Mouse (Mus musculus): ENCODE results near the gene Klf13. TPM values are rescaled to one million over a fixed set of nuclear protein-coding genes. Genes with fewer than 3 reads are reported as not detected.

Klf13 gene
- 25.5 and 32.0 TPM in 2 replicates for total RNA-seq (2014; rRNA removed)
- polyA plus RNA-seq (2015; fragmentation: Nextera tagmentation; extraction: Ambion mirVana) = 24.8 and 32.0 TPM in 2 replicates

DNA sequence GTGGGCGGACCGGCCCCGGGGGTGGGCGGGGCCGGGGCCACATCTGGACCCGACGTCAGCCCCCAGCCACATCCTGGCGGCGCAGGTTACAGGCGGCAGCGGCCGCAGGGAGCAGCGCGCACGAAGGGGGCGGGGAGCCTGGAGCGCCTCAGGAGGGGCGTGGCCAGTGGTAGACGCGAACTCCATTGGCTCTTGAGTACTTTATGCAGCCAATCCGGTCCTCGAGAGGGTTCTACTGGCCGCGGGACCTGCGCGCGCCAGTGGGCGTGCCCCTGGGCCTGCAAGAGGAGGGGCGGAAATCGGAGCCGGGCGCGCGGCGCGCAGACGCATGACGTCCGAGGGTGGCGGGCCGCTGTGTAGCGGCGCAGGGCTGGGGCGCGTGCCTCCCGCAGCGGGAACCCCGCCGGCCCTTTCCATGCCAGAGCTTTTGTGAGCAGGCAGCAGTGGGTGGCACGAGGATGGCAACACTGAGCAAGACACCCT lies at the start of gene Klf13:
Gene Klf13 (minus strand): TSS at position 2 of the 483 bp plus-strand sequence.
- Histone ChIP-seq H3K4me3 (ENCODE audit: low read depth, low read length) (peak within 1 kb of the TSS; percentile 93), H3K9ac (peak within 1 kb of the TSS; percentile 91), H3K27me3 (ENCODE audit: insufficient read depth, low read length) (no peaks in the 10 kb centered on the region), H3K4me1 (ENCODE audit: insufficient read depth) (peaks cover 24% of the 10 kb centered on the region), H3K9me3 (ENCODE audit: low read length) (no peaks in the 10 kb centered on the region), H3K27ac (ENCODE audit: low read depth, low read length) (peak within 1 kb of the TSS; percentile 92), H3K4me2 (ENCODE audit: low read depth) (peak within 1 kb of the TSS; percentile 99), H3K36me3 (ENCODE audit: insufficient read depth) (no peaks in the 10 kb centered on the region)
- ATAC-seq (peak; percentile 95), DNase-seq (peak; percentile 99)
- TF ChIP-seq CTCF (IDR thresholded peaks at IDR 0.05; ENCODE audit: low read depth) = peak; percentile 16; the same call in 1 of the 2 replicates
- WGBS = under 1% methylated on average over 46 of the region's 50 CpGs

DNA sequence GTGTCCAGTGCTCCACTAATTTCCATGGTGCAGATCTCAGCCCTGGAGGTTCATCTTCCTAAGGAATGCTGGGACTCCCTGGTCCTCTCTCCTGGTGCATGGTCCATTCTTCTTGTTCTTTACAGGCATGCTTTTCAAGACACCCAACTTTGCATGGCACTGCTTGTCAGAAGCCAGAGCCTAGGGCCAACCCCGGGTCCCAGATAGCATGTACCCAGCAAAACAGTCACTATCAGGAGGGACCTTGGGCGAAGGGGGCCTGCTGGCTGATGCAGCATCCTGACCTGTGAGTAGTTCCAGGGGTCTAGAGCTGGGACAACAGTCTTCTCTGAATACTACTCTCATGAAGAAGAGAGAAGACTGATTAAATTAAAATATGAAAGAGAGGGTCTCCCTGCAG lies 49.7 kb upstream of the Klf13 start:
- Histone ChIP-seq H3K27ac (ENCODE audit: low read depth, low read length) (no peak overlapping the region), H3K9ac (no peak overlapping the region), H3K4me2 (ENCODE audit: low read depth) (no peak overlapping the region), H3K9me3 (ENCODE audit: low read length) (no peaks in the 10 kb centered on the region), H3K4me3 (ENCODE audit: low read depth, low read length) (no peak overlapping the region), H3K27me3 (ENCODE audit: insufficient read depth, low read length) (no peaks in the 10 kb centered on the region), H3K4me1 (ENCODE audit: insufficient read depth) (peaks cover 14% of the 10 kb centered on the region), H3K36me3 (ENCODE audit: insufficient read depth) (no peaks in the 10 kb centered on the region)
- WGBS = 100% methylated on average over 2 of the region's 2 CpGs
- ATAC-seq = no peak
- no peak for TF ChIP-seq CTCF (IDR thresholded peaks at IDR 0.05; ENCODE audit: low read depth)
- no peak for DNase-seq

DNA sequence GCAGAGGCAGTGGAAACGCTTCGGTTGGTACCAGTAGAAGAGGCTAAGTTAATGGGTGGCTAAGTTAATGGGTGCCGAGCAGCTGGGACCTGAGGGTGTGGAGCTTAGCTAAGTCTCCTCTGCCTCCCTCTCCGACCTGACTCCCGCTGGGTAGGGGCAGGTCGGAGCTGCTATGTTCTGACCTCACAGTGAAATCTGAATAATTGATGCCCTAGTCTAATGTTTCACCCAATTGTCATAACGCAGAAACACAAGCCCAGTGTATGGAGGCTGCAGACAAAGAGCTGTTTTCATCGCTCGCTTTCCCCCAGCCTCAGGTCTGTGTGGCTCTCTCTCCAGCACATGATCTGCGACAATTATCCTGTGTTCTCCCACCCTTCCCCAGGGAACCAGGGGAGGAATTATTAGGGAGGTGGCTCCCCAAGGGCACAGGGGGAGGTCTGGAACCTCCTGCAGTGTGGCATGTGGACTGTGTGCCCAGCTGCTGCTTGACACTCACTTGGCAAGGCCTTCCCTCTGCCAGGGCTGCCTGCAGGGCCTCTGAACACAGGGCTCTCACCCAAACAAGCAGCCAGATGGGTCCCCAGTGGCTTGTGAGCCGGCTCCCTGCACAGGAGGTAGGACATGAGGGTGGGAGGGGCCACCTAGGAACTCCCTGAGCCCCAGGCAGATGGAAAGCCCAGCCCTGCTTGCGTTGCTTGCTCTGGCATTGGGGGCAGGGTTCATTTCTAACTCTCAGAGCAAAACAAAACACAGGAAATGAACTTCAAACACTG lies 47.9 kb upstream of the Klf13 start:
- WGBS = 11% methylated on average over 12 of the region's 12 CpGs
- H3K4me2 ChIP-seq (ENCODE audit: low read depth) = peak overlapping the region; percentile 17; the same call in 1 of the 2 replicates
- H3K4me1 ChIP-seq (ENCODE audit: insufficient read depth) = peaks cover 14% of the 10 kb centered on the region
- H3K27ac ChIP-seq (ENCODE audit: low read depth, low read length) = peak overlapping the region; percentile 84
- no peaks in the 10 kb centered on the region for H3K9me3 ChIP-seq (ENCODE audit: low read length)
- DNase-seq (peak; percentile 81), ATAC-seq (peak; percentile 94)
- H3K4me3 ChIP-seq (ENCODE audit: low read depth, low read length) = no peak overlapping the region
- H3K27me3 ChIP-seq (ENCODE audit: insufficient read depth, low read length) = no peaks in the 10 kb centered on the region
- peak overlapping the region; percentile 41; the same call in 1 of the 2 replicates for H3K9ac ChIP-seq
- H3K36me3 ChIP-seq (ENCODE audit: insufficient read depth) = no peaks in the 10 kb centered on the region
- 0 out of 2 replicates have a peak, but pooled peaks have one; percentile 3 for TF ChIP-seq CTCF (IDR thresholded peaks at IDR 0.05; ENCODE audit: low read depth)

DNA sequence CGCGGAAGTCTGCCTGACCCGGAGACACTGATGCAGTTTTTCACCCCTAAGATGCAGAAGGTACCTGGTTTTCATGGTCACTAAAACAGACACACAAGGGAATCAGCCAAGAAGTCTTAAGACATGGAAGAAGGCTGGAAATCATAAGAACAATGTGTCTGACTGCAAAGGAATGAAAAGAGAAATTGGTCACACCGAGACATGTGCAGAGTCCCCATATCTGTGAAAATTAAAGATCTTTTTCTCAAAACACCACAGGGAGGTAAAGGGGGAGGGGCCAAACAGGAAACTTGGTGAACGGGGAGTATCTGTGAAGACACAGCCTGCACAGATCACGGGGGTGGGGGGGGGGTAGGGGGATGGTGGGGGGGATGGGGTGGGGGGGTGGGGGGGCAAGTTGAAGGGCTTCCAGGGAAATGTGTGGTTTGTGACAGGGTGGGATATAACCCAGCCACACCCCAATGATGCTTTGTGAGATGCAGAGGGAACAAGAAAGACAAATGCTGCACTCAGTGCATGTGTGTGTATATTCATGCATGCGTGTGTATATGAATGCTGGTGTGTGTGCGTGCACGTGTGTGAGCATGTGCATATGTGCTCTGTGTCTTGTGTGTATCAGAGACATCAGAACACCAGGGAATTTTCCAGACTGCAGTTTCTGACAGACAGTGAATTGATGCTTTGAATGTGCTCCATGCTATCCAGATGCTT lies 47.1 kb upstream of the Klf13 start:
- 65% methylated on average over 9 of the region's 9 CpGs for WGBS
- H3K36me3 ChIP-seq (ENCODE audit: insufficient read depth) = no peaks in the 10 kb centered on the region
- no peaks in the 10 kb centered on the region for H3K9me3 ChIP-seq (ENCODE audit: low read length)
- peak overlapping the region; percentile 84 for H3K27ac ChIP-seq (ENCODE audit: low read depth, low read length)
- peak; percentile 55 for DNase-seq
- TF ChIP-seq CTCF (IDR thresholded peaks at IDR 0.05; ENCODE audit: low read depth) = no peak
- 0 out of 2 replicates have a peak overlapping the region, but pooled peaks have one; percentile 41 for H3K9ac ChIP-seq
- ATAC-seq = peak; percentile 45
- H3K27me3 ChIP-seq (ENCODE audit: insufficient read depth, low read length) = no peaks in the 10 kb centered on the region
- peak overlapping the region; percentile 17; the same call in 1 of the 2 replicates for H3K4me2 ChIP-seq (ENCODE audit: low read depth)
- peaks cover 14% of the 10 kb centered on the region for H3K4me1 ChIP-seq (ENCODE audit: insufficient read depth)
- H3K4me3 ChIP-seq (ENCODE audit: low read depth, low read length) = no peak overlapping the region

DNA sequence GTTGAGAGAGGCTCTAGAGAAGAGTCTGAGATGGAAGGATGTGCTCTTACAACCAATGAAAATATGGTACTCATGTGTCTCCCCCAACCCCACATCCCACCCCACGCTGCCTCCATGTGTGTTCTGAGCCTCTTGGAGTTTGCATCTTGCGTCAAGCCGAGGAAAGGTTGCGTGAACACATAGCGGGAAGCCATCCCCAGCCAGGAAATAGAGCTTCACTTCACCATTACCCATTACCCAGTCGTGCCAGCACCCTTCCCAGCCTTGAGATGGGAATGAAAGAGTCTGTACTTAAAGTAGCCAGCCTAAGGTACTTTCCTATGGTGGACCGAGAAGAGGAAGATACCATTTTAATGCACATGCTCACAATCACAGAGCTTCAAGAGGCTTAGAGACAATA lies 46.6 kb upstream of the Klf13 start:
- TF ChIP-seq CTCF (IDR thresholded peaks at IDR 0.05; ENCODE audit: low read depth) = no peak
- no peak overlapping the region for H3K27ac ChIP-seq (ENCODE audit: low read depth, low read length)
- H3K9ac ChIP-seq = no peak overlapping the region
- H3K27me3 ChIP-seq (ENCODE audit: insufficient read depth, low read length) = no peaks in the 10 kb centered on the region
- WGBS = 88% methylated on average over 7 of the region's 7 CpGs
- H3K4me2 ChIP-seq (ENCODE audit: low read depth) = no peak overlapping the region
- DNase-seq = no peak
- H3K9me3 ChIP-seq (ENCODE audit: low read length) = no peaks in the 10 kb centered on the region
- no peaks in the 10 kb centered on the region for H3K36me3 ChIP-seq (ENCODE audit: insufficient read depth)
- H3K4me3 ChIP-seq (ENCODE audit: low read depth, low read length) = no peak overlapping the region
- peaks cover 14% of the 10 kb centered on the region for H3K4me1 ChIP-seq (ENCODE audit: insufficient read depth)
- ATAC-seq = no peak

DNA sequence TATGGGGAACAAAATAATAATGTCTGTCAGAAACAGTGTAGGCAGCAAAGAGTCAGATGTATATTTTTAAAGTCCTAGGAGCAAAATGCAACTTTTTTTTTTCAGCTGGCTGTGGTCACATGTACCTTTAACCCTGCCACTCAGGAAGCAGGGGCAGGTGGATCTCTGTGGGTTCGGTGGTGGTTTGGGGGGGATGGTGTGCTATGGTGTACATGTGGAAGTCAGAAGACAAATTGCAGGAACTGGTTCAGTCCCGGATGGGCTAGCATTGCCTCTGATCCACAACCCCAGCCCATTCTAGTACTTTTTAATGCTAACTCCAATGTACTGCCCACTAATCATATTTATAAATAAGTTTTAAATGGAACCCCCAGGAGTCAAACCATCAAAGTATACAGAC lies 45.6 kb upstream of the Klf13 start:
- H3K27ac ChIP-seq (ENCODE audit: low read depth, low read length) = no peak overlapping the region
- H3K4me3 ChIP-seq (ENCODE audit: low read depth, low read length) = no peak overlapping the region
- peaks cover 14% of the 10 kb centered on the region for H3K4me1 ChIP-seq (ENCODE audit: insufficient read depth)
- no peak overlapping the region for H3K9ac ChIP-seq
- no peak for TF ChIP-seq CTCF (IDR thresholded peaks at IDR 0.05; ENCODE audit: low read depth)
- 90% methylated on average over 2 of the region's 2 CpGs for WGBS
- ATAC-seq = no peak
- no peaks in the 10 kb centered on the region for H3K36me3 ChIP-seq (ENCODE audit: insufficient read depth)
- no peak for DNase-seq
- H3K9me3 ChIP-seq (ENCODE audit: low read length) = no peaks in the 10 kb centered on the region
- H3K27me3 ChIP-seq (ENCODE audit: insufficient read depth, low read length) = no peaks in the 10 kb centered on the region
- no peak overlapping the region for H3K4me2 ChIP-seq (ENCODE audit: low read depth)

Data from forebrain, postnatal 0 days (tissue).